Mouse (Mus musculus) megakaryocyte, embryonic 14.5 days (primary cell): Measurements from ENCODE around the gene Bpifa2.

Source experiments
- FLI1 ChIP-seq: IDR thresholded peaks from 2 replicates; pipeline ENCODE4 v1.6.1; 2012; ENCODE audit warnings: low read length, inconsistent platforms, mixed read lengths
- GATA1 ChIP-seq: IDR thresholded peaks from 3 replicates; pipeline ENCODE4 v1.6.1; 2012; ENCODE audit warnings: mixed read lengths, low read length, inconsistent platforms, borderline replicate concordance

DNA sequence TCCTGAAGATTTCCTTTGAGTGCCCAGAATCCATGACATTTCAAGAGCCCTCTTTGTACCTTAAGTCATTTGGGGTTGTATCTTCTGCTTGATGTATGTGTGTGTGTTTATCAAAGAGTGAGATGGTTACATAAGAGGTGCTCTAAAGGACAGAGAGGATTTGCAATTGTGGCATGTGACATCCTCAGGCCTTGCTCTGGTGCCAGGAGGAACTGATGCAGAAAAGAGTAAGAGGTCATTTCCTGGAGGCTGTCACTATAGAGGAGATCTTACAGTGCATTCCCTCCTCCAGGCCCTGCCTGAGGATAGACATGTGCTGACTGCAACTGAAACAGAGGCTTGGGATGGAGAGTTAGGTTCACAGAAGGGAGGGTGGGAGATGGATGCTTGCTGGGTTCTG, 7.0 kb upstream of the Bpifa2 start:
- TF ChIP-seq GATA1 = no peak
- TF ChIP-seq FLI1 = no peak
